Mouse (Mus musculus) ES-E14 (cell line): ENCODE data around the gene Dnajb8.

ENCODE experiments used
- CHD2 ChIP-seq: IDR thresholded peaks from 2 replicates; pipeline ENCODE4 v1.6.1; 2014; ENCODE audit warnings: mild to moderate bottlenecking, low read depth, low read length, inconsistent platforms
- HCFC1 ChIP-seq: IDR thresholded peaks from 2 replicates; pipeline ENCODE4 v1.6.1; 2012; ENCODE audit warnings: low read length, inconsistent platforms, borderline replicate concordance; ENCODE audit not compliant: insufficient read depth

GRCm38 (mm10) chr6:88227537-88227936 lies 5.5 kb downstream of the Dnajb8 start:
- TF ChIP-seq CHD2 (no peak), HCFC1 (no peak)
